Comparison of ENCODE assay signal across 9 mouse cellular contexts in genomic region chr6:135377583-135378319, GRCm38 (mm10). TPM values are rescaled to one million over a fixed set of nuclear protein-coding genes. Genes with fewer than 3 reads are reported as not detected.
DNase-seq lines count a peak whose midpoint lies in the region; ATAC-seq and TF ChIP-seq lines count a peak whose summit lies in the region.
"Had no signal": no experiment of that assay in that cellular context is flagged by ENCODE, and none has a peak within 500 bp of the region (broad histone marks: within the 10 kb centered on the region; RNA-seq: fewer than 3 reads in every experiment).

No protein-coding gene starts in this region.

- peak overlapping the region; percentile 38 for H3K27ac ChIP-seq in gastrocnemius, adult 2 months
- no peak overlapping the region for H3K27ac ChIP-seq in intestine, embryonic 16.5 days (ENCODE audit: low read length)
- no peak overlapping the region for H3K27ac ChIP-seq in spleen, adult 2 months (ENCODE audit: insufficient read depth, low read length)

- H3K36me3 ChIP-seq in intestine, embryonic 16.5 days (ENCODE audit: control insufficient read depth, insufficient read depth, low read length): peaks cover 26% of the 10 kb centered on the region
- no peaks in the 10 kb centered on the region for H3K36me3 ChIP-seq in spleen, adult 2 months (ENCODE audit: control insufficient read depth, insufficient read depth, low read length)
- H3K36me3 ChIP-seq: G1E had no signal

- TF ChIP-seq POLR2A in spleen, adult 2 months (IDR thresholded peaks at IDR 0.05; ENCODE audit: low read depth, low read length): no peak

- peak; percentile 88 for TF ChIP-seq CTCF in gastrocnemius, adult 2 months (IDR thresholded peaks at IDR 0.05)
- TF ChIP-seq CTCF in spleen, adult 2 months (IDR thresholded peaks at IDR 0.05; ENCODE audit: extremely low read depth, insufficient read depth, insufficient read length, insufficient replicate concordance): peak; percentile 53; the same call in 1 of the 2 replicates

- no peaks in the 10 kb centered on the region for H3K9me3 ChIP-seq in intestine, embryonic 16.5 days (ENCODE audit: control insufficient read depth, low read length)

- peak overlapping the region; percentile 42 for H3K4me2 ChIP-seq in intestine, embryonic 16.5 days (ENCODE audit: low read depth, low read length)

- intact Hi-C loops in gastrocnemius, adult 2 months (cut with DNase I): loop anchor here (1.0 to 10.0 kb wide), 2 partner anchors 128 to 233 kb away; no protein-coding TSS in a partner anchor
- intact Hi-C loops in left cerebral cortex, postnatal 4 days (cut with DNase I): loop anchor here (5.0 to 10.0 kb wide), 3 partner anchors 130 to 290 kb away; no protein-coding TSS in a partner anchor

- no peaks in the 10 kb centered on the region for H3K27me3 ChIP-seq in intestine, embryonic 16.5 days (replicated peaks; ENCODE audit: control insufficient read depth, insufficient read depth, low read length)
- no peaks in the 10 kb centered on the region for H3K27me3 ChIP-seq in spleen, adult 2 months (ENCODE audit: control insufficient read depth, insufficient read depth, low read length)

- 0 out of 2 replicates have a peak, but pooled peaks cover 3% of the 10 kb centered on the region for H3K4me1 ChIP-seq in intestine, embryonic 16.5 days (ENCODE audit: control insufficient read depth, insufficient read depth, low read length)
- H3K4me1 ChIP-seq in spleen, adult 2 months (ENCODE audit: control insufficient read depth, insufficient read depth, insufficient read length): no peaks in the 10 kb centered on the region

- H3K9ac ChIP-seq in intestine, embryonic 16.5 days (ENCODE audit: low read depth, low read length): no peak overlapping the region

- WGBS in intestine, embryonic 16.5 days: 23% methylated on average over 16 of the region's 16 CpGs
- 27% methylated on average over 16 of the region's 16 CpGs for WGBS in spleen, adult 2 months

- peak overlapping the region; percentile 59 for H3K4me3 ChIP-seq in gastrocnemius, adult 2 months
- H3K4me3 ChIP-seq in intestine, embryonic 16.5 days (ENCODE audit: low read length): peak overlapping the region; percentile 24
- H3K4me3 ChIP-seq in spleen, adult 2 months (ENCODE audit: extremely low read depth, insufficient read depth, insufficient read length): no peak overlapping the region

- peak; percentile 34 for DNase-seq in ovary, postnatal 36 days (ENCODE audit: low spot score)
- DNase-seq in ovary, postnatal 10 days (ENCODE audit: low spot score): no peak
- DNase-seq in cerebellum, postnatal 36 days: peak; percentile 53 to 66
- DNase-seq in gastrocnemius, adult 2 months: peak; percentile 67
- DNase-seq in left cerebral cortex, postnatal 4 days: peak; percentile 67
- DNase-seq in mesoderm, embryonic 11.5 days (ENCODE audit: low read depth, low spot score): peak; percentile 78
- peak; percentile 36 to 46 for DNase-seq in spleen, adult 2 months (ENCODE audit: low read depth in 1 of 2, low spot score in 2 of 2)

- ATAC-seq in intestine, embryonic 16.5 days: peak; percentile 75

RNA-seq across cellular contexts. Expression of gene Emp1, which starts 15.4 kb away (rescaled TPM):
- total RNA-seq in gastrocnemius, adult 2 months (2021): 10 to 100 TPM; 20.3 to 60.2 TPM
- polyA plus RNA-seq in intestine, embryonic 16.5 days (2015; fragmentation: Nextera tagmentation; extraction: Ambion mirVana): 46.2 and 59.7 TPM in 2 replicates
- 1 to 10 TPM; 6.0 to 7.1 TPM for total RNA-seq in left cerebral cortex, postnatal 4 days (2021)
- polyA plus RNA-seq in spleen, adult 2 months (2012; rRNA removed): 10.5 and 18.1 TPM in 2 replicates
- polyA plus RNA-seq: G1E had no signal
